Mouse (Mus musculus): ENCODE data around the gene Phkb. TPM values are rescaled to one million over a fixed set of nuclear protein-coding genes. Genes with fewer than 3 reads are reported as not detected.

The Phkb gene
- polyA plus RNA-seq, 1 experiment, result 31.5 TPM

DNA sequence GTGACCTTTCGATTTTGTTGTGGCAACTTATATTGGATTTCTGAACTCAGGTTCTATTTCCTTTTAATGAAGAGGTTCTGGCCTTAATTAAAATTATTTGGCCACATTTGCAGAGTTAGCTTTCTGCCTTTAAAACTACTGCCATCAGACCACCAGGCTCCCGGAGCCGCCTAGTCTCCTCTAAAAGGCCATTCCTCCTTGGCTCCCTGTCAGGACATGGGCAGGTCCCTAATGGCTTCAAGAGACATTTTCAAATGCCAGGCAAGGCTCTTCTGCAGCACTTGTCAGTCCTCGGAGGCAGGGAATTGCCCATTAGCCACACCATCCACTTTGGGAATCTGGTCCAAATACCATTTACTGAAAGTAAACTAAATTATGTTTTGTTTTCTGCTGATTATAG lies 242.6 kb downstream of the Phkb start:
- DNase-seq (ENCODE audit: extremely low spot score in 1 of 2, low spot score in 1 of 2), result no peak

DNA sequence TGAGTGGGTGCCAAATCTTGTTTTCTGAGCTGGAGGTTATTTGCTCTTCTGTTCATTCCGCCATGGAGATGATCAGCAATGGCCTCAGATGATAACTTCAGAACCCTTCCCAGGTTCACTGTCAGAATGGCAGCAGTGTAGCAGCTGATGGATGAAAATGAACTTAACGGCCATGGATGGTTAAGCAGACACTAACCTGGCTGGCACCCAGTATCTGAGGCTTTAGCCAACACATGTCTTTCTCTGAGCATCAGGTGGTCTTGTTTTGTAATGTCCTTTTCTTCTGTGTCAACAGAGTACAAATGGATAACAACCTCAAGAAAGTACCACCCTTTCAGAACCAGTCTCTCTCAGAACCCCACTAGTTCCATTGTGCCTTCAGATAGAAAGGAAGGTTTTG lies 246.0 kb downstream of the Phkb start:
- no peak for DNase-seq (ENCODE audit: extremely low spot score in 1 of 2, low spot score in 1 of 2)

DNA sequence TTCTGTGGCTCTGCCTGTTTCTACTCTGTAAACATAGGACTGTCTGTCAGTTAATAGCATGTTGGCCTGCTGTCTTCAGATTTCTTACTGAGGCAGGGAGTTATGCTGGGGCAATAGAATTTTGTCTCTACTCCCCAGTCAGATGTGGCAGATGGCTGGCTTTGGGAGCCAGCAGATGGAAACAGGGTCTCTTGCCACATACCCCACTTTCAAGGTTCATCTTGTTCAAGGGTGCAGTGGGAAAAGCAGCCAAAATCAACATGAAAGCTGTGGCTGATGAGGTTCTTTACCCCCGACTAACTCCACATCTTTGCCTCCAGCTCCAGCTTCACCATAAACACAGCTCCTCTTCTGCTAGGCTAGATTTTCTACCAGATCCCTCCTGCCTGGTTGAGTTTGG lies 246.7 kb downstream of the Phkb start:
- no peak for DNase-seq (ENCODE audit: extremely low spot score in 1 of 2, low spot score in 1 of 2)

DNA sequence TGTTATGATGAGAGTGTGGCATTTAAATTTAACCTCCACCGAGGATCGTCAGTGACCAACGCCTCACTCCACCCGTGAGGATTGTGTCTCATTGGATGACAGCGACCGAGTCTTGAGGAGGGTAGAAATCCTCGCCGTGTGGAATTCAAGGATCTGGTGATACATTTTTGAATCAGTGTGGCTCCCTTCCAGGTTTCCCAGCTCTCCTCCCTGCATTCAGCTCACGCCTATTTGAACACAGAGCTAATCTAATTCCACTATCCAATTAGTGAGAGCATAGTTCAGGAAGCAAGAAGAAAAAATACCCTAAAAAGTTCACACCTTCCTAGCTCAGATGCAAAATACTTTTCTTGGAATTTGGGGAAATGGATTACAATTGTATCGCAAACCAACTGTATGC lies 249.9 kb downstream of the Phkb start:
- DNase-seq (ENCODE audit: extremely low spot score in 1 of 2, low spot score in 1 of 2), result no peak

Other genes starting within 250 kb of the Phkb start
- gene Neto2, start 140.0 kb upstream of the Phkb start, polyA plus RNA-seq (2012; rRNA removed), result 29.8 and 31.2 TPM in 2 replicates
- gene Itfg1, start within 50 bp of the Phkb start, polyA plus RNA-seq (2012; rRNA removed), result 83.3 and 86.7 TPM in 2 replicates

Data from frontal cortex, adult 2 months (tissue).